Mouse (Mus musculus) olfactory bulb, adult 2 months (tissue): Measurements from ENCODE around the gene Dab2ip.

Experiments used
- CTCF ChIP-seq: fragments of 200-500 bp; IDR thresholded peaks from 2 replicates; pipeline ENCODE4 v1.5.1; 2012; ENCODE audit warnings: low read depth, mild to moderate bottlenecking, low read length, moderate library complexity; ENCODE audit not compliant: insufficient read depth
- POLR2A ChIP-seq: fragments of 200-500 bp; IDR thresholded peaks from 2 replicates; pipeline ENCODE4 v1.6.1; 2012; ENCODE audit warnings: mild to moderate bottlenecking, low read depth, low read length, moderate library complexity; ENCODE audit not compliant: insufficient read depth

- no peak for TF ChIP-seq CTCF
- TF ChIP-seq POLR2A, result no peak
Observed at GRCm38 (mm10) chr2:35637880-35638535, 79.9 kb downstream of the Dab2ip start.
